Mouse (Mus musculus) G1E (cell line): ENCODE measurements at regions not wholly inside any gene's neighbourhood (a gene's known extent, or its start where the extent isn't known, plus 50 kb on each side); places are given as distances from the start of the nearest gene placed in this dataset.

Experiments used
- CTCF ChIP-seq: IDR thresholded peaks from 2 replicates; pipeline ENCODE4 v1.5.1; 2012; ENCODE audit warnings: low read depth, low read length, inconsistent platforms, mixed read lengths
- TAL1 ChIP-seq: conservative IDR thresholded peaks from 2 replicates; pipeline ENCODE4 v1.6.1; 2012; ENCODE audit warnings: low read depth, low read length, inconsistent platforms, mixed read lengths

DNA sequence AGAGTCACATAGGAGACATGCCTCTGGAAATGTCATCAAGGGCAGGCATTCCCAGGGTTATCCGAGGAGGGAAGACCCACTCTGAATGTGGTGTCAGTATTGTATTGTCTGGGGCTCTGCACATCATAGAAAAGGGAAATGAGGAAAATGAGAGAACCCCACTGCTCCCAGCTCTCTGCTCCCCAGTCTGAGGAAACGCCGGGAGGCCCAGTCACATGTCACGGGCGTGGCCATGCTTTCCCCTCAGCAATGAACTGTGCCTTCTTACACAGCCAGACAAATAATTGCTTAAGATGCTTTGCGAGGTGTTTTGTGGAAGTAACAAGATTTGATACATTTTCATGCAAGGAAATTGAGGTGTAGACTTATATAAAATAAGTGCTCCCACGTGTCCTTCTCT lies 366.1 kb downstream of the Cbln4 start:
- TF ChIP-seq CTCF = no peak
- TF ChIP-seq TAL1 = no peak
